Mouse (Mus musculus) lung, adult 2 months (tissue): ENCODE measurements at regions not wholly inside any gene's neighbourhood (a gene's known extent, or its start where the extent isn't known, plus 50 kb on each side); places are given as distances from the start of the nearest gene placed in this dataset.

Experiments
- CTCF ChIP-seq: fragments of 200-500 bp; IDR thresholded peaks from 2 replicates; pipeline ENCODE4 v1.5.1; 2011; ENCODE audit warnings: mild to moderate bottlenecking, low read length, control low read depth; ENCODE audit not compliant: insufficient read depth
- POLR2A ChIP-seq: fragments of 200-500 bp; IDR thresholded peaks from 2 replicates; pipeline ENCODE4 v1.6.1; 2011; ENCODE audit warnings: low read depth, mild to moderate bottlenecking, control low read depth, low read length, borderline replicate concordance; ENCODE audit errors: extremely low read depth

DNA sequence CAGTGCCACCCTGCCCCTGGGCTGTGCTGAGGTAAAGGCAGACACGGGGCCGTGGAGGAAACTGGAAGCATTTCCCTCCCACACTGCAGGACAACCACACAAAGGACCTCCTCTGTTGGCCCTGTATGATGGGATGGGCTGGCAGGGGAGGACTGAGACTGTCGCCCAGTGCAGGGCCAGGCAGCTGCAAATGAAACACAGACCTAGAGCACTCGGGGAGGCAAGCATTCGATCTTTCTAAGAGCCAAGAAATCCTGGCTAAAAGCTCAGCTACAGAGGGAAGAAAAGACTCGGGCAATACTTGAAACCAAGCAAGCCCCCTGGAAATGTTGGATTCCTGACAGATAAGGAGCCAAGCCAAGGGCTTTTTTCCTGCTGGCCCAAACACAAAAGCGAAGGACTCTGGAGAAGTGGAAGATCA lies 82.5 kb upstream of the Sertad2 start:
- TF ChIP-seq POLR2A (no peak), CTCF (no peak)
